Mouse (Mus musculus) hindbrain, embryonic 12.5 days (tissue): Measurements from ENCODE around the gene Tbx1. TPM values are rescaled to one million over a fixed set of nuclear protein-coding genes. Genes with fewer than 3 reads are reported as not detected.

Source experiments
- ATAC-seq: fragments of 200-750 bp; cut with Nextera tagmentation; 2 replicates; pipeline ENCODE4 v1.8.0; 2017; ENCODE audit warnings: moderate TSS enrichment; ENCODE audit not compliant: low FRiP score
- H3K27ac ChIP-seq: fragments of 300-500 bp; sonication (generic); 2 replicates; pipeline ENCODE4 v1.5.1; 2016; ENCODE audit warnings: mild to moderate bottlenecking
- H3K27me3 ChIP-seq: fragments of 300-500 bp; sonication (generic); 2 replicates; pipeline ENCODE4 v1.6.1; 2016; ENCODE audit warnings: mild to moderate bottlenecking
- H3K36me3 ChIP-seq: fragments of 300-500 bp; sonication (generic); 2 replicates; pipeline ENCODE4 v1.6.1; 2016; ENCODE audit warnings: mild to moderate bottlenecking
- H3K4me1 ChIP-seq: fragments of 300-500 bp; sonication (generic); 2 replicates; pipeline ENCODE4 v1.6.1; 2016
- H3K4me2 ChIP-seq: fragments of 300-500 bp; sonication (generic); replicated peaks from 2 replicates; pipeline ENCODE4 v1.6.1; 2016; ENCODE audit warnings: mild to moderate bottlenecking
- H3K4me3 ChIP-seq: fragments of 300-500 bp; sonication (generic); 2 replicates; pipeline ENCODE4 v1.5.1; 2016; ENCODE audit warnings: mild to moderate bottlenecking
- H3K9ac ChIP-seq: fragments of 300-500 bp; sonication (generic); 2 replicates; pipeline ENCODE4 v1.6.1; 2016; ENCODE audit warnings: mild to moderate bottlenecking, moderate library complexity
- H3K9me3 ChIP-seq: fragments of 300-500 bp; sonication (generic); replicated peaks from 2 replicates; pipeline ENCODE4 v1.6.1; 2016; ENCODE audit warnings: mild to moderate bottlenecking
- WGBS: fragments of 180-500 bp; shearing (Covaris S2); methylation state at CpG from one replicate; pipeline ENCODE4 v1.1.7; 2016; 5-methylcytosine and 5-hydroxymethylcytosine counted together
- polyA plus RNA-seq: library from polyadenylated mRNA; unstranded; fragments of >200 nt; fragmentation: Nextera tagmentation; extraction: Ambion mirVana; gene quantifications from 2 replicates; pipeline ENCODE4 v1.2.1, GENCODE M21; 2016

Tbx1 gene
- polyA plus RNA-seq, 1 experiment from 2014 or later = 15.5 TPM

DNA sequence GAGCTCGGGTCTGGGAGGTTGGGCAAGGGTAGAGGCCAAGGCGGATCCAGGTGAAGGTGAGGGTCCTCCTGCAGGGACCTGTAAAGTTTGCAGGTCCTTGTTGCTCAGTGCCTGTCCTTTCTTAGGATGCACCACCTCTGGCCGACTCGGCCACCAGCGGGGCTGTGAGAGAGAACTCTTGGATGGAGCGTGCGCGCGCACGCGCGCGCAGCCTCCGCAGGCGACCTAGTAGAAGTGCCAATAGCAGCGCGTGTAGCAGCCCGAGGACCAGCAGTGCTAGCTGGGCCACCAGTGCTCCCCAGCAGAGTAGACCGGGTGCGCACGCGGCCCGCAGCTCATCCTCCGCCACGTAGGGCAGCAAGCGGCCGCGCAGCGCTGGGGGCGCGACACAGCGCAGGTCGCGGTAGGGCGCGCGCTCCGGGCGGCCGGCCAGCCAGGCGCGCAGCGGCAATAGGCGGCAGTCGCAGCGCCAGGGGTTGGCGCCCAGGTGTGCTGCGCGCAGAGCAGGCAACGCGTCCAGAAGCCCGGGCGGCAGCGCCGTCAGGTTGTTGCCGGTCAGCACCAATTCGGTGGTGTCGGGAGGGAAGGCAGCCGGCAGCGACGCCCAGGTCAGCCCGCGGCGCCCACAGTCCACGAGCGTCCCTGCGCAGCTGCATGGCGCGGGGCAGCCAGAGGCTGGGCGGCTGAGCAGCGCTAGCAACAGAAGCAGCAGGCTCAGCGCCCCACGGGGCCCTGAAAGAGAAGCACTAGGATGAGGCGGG lies 30.3 kb upstream of the Tbx1 start:
- peaks cover 95% of the 10 kb centered on the region for H3K27me3 ChIP-seq
- no peaks in the 10 kb centered on the region for H3K9me3 ChIP-seq
- peaks cover 20% of the 10 kb centered on the region for H3K4me1 ChIP-seq
- H3K9ac ChIP-seq = peak overlapping the region; percentile 47
- WGBS = 1% methylated on average over 57 of the region's 74 CpGs
- peaks cover 36% of the 10 kb centered on the region for H3K36me3 ChIP-seq
- H3K4me3 ChIP-seq = peak overlapping the region; percentile 42
- peak; percentile 21; the same call in 1 of the 2 replicates for ATAC-seq
- H3K27ac ChIP-seq = no peak overlapping the region
- H3K4me2 ChIP-seq = peak overlapping the region; percentile 80

DNA sequence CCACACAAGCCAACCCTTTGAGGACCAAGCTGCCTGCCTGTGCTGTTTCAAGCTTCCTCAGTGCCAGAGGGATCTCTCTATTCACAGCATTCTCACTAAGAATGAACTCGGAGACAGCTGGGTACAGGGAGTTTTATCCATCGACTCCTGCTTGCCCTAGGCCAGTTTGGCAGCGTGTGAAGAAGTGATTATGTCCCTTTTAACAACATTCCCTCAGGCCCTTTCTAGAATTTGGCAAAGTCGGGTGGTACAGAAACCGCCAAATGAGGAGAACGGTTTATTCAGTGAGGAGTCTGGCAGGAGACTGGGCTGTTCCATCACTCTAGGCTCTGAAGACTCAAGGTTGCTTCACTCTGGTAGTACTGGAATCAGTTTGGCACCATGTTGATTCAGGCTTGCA lies 29.7 kb upstream of the Tbx1 start:
- Histone ChIP-seq H3K4me1 (peaks cover 19% of the 10 kb centered on the region), H3K36me3 (peaks cover 33% of the 10 kb centered on the region), H3K27me3 (peaks cover 92% of the 10 kb centered on the region), H3K9ac (no peak overlapping the region), H3K27ac (no peak overlapping the region), H3K9me3 (no peaks in the 10 kb centered on the region), H3K4me3 (peak overlapping the region; percentile 42; the same call in 1 of the 2 replicates), H3K4me2 (0 out of 2 replicates have a peak overlapping the region, but pooled peaks have one; percentile 80)
- ATAC-seq = no peak
- WGBS = 17% methylated on average over 6 of the region's 6 CpGs

DNA sequence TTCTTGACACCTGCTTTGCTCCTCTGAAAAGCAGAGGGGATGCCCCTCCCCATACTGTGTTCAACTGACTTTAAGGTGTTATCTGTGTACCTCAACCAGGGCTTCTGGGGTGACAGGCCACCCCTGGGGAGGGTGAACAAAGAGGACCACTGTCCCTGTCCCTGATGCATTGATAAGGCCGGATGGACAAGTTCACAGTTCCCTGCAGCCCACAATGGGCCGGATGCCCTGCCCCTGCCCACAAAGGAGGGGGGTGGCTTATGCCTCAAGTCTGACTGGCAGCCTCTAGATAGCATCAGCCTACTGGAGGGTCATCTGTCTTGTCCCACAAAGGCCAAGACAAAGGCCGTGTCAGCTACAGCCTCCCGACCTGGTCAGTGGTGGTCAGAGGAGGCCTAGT lies 28.6 kb upstream of the Tbx1 start:
- no peak for ATAC-seq

DNA sequence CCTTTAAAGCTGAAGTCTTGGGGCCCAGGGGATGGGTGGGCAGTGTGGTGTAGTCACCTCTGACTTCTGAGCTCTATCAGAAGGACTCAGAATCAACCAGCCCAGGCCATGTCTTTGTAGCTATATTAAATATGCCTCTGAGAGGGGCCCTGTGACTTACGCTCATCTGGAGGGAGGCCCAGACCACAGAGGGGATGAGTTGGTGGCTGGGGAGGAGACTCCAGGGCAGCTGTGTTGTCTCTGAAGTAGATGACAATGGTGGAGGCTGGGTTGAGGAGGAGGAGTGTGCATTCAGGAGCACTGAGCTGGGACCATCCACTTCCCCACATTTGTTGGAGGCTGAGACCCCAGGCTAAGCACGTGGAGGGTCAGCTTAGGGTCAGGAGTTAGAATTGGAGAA lies 27.8 kb upstream of the Tbx1 start:
- ATAC-seq = no peak
- no peak overlapping the region for H3K27ac ChIP-seq
- peaks cover 82% of the 10 kb centered on the region for H3K27me3 ChIP-seq
- no peak overlapping the region for H3K4me2 ChIP-seq
- H3K4me3 ChIP-seq = no peak overlapping the region
- peaks cover 19% of the 10 kb centered on the region for H3K4me1 ChIP-seq
- WGBS = 30% methylated on average over 2 of the region's 2 CpGs
- H3K36me3 ChIP-seq = peaks cover 14% of the 10 kb centered on the region
- H3K9ac ChIP-seq = no peak overlapping the region
- H3K9me3 ChIP-seq = no peaks in the 10 kb centered on the region

More for the DNA sequence above, 28.6 kb upstream of the Tbx1 start:
- Histone ChIP-seq H3K4me1 (peaks cover 19% of the 10 kb centered on the region), H3K36me3 (peaks cover 22% of the 10 kb centered on the region), H3K27ac (no peak overlapping the region), H3K4me3 (no peak overlapping the region), H3K9ac (no peak overlapping the region), H3K27me3 (peaks cover 88% of the 10 kb centered on the region), H3K9me3 (no peaks in the 10 kb centered on the region), H3K4me2 (no peak overlapping the region)
- WGBS = 25% methylated on average over 4 of the region's 4 CpGs

DNA sequence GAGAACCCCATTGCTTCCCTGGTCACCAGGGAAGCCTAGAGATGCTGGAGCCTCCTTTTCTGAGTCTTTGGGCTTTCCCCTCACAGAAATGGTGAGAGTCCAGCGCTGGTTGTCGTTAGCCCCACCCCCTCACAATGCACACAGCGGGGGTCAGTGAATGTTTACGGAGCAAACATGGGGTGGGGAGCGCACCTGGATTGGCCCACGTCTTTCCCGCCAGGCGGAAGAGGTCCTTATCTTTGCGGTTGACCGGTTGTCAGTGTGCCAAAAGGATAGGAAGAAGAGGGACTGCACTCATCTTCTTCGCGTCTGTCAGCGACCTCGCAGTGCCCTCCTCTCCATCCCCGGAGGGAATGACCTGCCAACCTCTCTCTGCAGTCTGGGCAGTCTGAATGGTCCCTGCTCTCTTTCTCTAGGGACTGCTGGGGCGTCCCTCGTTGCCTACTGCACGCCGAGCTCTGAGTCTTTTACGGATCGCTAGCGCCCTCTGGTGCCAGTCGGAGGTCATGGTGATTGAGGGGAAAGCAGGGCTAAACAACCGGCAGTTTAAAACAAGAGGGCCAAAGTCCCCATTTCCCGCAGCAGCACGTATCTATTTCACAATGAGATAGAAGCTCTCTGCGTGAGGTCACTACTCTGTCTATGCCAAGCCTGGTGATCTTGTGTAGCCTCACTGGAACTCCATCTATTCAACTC lies 27.0 kb upstream of the Tbx1 start:
- 2% methylated on average over 27 of the region's 27 CpGs for WGBS
- Histone ChIP-seq H3K9ac (peak overlapping the region; percentile 32; the same call in 1 of the 2 replicates), H3K4me3 (peak overlapping the region; percentile 27), H3K9me3 (no peaks in the 10 kb centered on the region), H3K36me3 (peaks cover 6% of the 10 kb centered on the region), H3K27me3 (peaks cover 80% of the 10 kb centered on the region), H3K4me2 (peak overlapping the region; percentile 50), H3K27ac (no peak overlapping the region), H3K4me1 (peaks cover 20% of the 10 kb centered on the region)
- peak; percentile 55 for ATAC-seq

DNA sequence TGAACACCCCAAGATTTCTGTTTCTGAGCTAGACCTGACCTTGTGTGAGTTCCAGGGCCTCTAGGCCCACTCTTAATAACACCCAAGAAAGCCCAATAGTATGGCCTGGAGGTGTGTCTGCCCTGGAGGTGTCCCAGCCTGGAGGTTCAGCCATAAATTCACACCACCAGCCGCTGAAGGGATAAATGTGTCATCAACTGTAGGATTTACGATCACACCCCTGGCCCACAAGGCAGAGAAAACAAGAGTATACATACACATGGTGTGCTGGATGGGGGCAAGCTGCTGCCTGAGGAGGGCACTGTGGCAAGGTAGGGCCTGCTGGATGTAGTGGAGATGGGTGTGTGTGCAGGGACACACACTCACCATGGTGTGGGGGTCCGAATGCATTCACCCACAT lies 22.8 kb upstream of the Tbx1 start:
- H3K36me3 ChIP-seq = no peaks in the 10 kb centered on the region
- H3K27me3 ChIP-seq = peaks cover 67% of the 10 kb centered on the region
- no peak overlapping the region for H3K9ac ChIP-seq
- H3K4me2 ChIP-seq = no peak overlapping the region
- whole genome bisulfite sequencing = 85% methylated on average over 3 of the region's 3 CpGs
- H3K27ac ChIP-seq = no peak overlapping the region
- peaks cover 26% of the 10 kb centered on the region for H3K4me1 ChIP-seq
- no peaks in the 10 kb centered on the region for H3K9me3 ChIP-seq
- H3K4me3 ChIP-seq = no peak overlapping the region
- ATAC-seq = no peak

DNA sequence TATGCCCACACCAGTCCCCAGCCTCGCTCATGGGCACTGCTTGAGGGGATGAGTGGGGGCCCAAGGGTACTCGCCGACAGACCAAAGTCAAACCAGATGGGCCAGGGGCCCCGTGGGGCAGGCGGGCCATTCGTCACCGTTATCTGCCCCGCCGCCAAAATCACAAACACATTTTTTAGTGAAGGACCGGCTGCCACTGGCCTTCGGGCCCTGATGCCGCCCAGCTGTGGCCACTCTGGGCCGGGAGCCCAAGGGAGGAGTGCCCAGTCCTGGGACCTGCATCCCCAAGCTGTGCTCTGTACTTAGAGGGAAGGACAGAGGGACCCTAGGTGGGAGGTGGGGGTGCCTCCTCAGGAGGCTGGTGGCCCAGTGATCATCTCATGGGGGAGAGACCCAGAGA lies 21.3 kb upstream of the Tbx1 start:
- Histone ChIP-seq H3K4me2 (no peak overlapping the region), H3K27me3 (peaks cover 60% of the 10 kb centered on the region), H3K4me1 (peaks cover 25% of the 10 kb centered on the region), H3K36me3 (no peaks in the 10 kb centered on the region), H3K9ac (no peak overlapping the region), H3K27ac (no peak overlapping the region), H3K9me3 (no peaks in the 10 kb centered on the region), H3K4me3 (no peak overlapping the region)
- 35% methylated on average over 13 of the region's 13 CpGs for WGBS
- 0 out of 2 replicates have a peak, but pooled peaks have one; percentile 39 for ATAC-seq

DNA sequence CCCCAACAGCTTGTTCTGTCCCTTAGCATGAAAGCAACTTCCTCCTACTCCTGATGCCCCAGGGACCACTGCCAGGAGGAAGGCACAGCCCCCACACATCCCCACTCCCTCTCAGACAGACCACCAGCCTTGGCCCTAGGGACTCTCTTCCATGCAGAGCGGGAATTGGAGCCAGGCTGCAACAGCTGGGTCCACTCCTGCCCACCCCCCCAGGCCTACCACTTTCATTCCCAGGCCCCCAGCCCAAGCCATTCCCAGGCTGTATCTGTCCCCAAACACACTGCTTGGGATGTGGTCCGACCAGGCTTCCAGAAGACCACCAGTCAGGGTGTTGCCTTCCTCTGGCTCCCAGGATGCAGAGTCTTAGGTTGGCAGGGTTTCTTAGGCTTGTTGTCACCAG lies 18.6 kb upstream of the Tbx1 start:
- peaks cover 43% of the 10 kb centered on the region for H3K27me3 ChIP-seq
- WGBS = 72% methylated on average over 2 of the region's 2 CpGs
- no peak overlapping the region for H3K4me2 ChIP-seq
- ATAC-seq = no peak
- H3K36me3 ChIP-seq = no peaks in the 10 kb centered on the region
- H3K9ac ChIP-seq = no peak overlapping the region
- peaks cover 27% of the 10 kb centered on the region for H3K4me1 ChIP-seq
- H3K4me3 ChIP-seq = no peak overlapping the region
- no peak overlapping the region for H3K27ac ChIP-seq
- H3K9me3 ChIP-seq = no peaks in the 10 kb centered on the region

DNA sequence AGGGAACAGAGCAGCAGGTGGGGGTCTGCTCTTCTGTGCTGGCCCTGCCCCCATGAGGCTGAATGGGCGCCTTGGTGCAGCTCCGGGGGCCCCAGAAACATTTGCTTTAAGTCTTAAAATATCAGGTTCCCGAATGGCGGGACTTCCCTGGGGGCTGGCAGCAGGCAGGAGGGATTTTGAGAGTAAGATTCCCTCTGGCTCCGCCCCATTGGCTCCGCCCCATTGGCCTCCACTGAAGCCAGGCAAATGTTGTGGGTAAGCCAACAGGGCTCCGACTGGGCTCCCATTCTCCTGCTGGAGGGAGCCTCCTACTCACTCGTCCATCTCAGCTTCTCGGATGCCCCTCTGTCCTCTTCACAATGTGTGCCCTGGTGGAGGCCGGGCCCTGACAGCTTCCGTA lies 17.8 kb upstream of the Tbx1 start:
- 0 out of 2 replicates have a peak overlapping the region, but pooled peaks have one; percentile 9 for H3K4me2 ChIP-seq
- peaks cover 45% of the 10 kb centered on the region for H3K27me3 ChIP-seq

DNA sequence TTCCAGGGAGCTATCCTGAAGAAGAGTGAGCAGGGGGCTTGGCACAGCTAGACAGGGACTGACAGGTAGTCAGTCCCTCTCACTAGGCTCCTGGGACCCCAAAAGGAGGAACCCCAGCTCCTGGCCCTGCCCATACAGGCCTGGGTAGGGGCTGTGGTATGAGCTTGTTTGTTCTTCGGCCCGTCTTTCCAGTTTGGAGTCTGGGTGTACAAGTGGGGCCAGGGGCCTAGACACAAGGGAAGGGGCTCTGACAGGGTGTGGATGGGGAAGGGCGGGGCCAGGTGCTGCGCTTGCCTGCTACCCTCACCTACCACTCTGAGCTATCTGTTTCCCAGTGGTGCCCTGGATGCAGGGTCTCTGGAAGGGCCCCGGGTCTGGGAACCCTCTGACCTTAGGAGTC lies 15.2 kb upstream of the Tbx1 start:
- ATAC-seq = no peak
- no peak overlapping the region for H3K4me3 ChIP-seq
- no peak overlapping the region for H3K9ac ChIP-seq
- no peaks in the 10 kb centered on the region for H3K36me3 ChIP-seq
- H3K4me1 ChIP-seq = peaks cover 14% of the 10 kb centered on the region
- no peaks in the 10 kb centered on the region for H3K9me3 ChIP-seq
- no peak overlapping the region for H3K27ac ChIP-seq
- 81% methylated on average over 5 of the region's 5 CpGs for WGBS
- H3K4me2 ChIP-seq = no peak overlapping the region
- H3K27me3 ChIP-seq = peaks cover 31% of the 10 kb centered on the region

More for the DNA sequence above, 17.8 kb upstream of the Tbx1 start:
- ATAC-seq = no peak
- H3K36me3 ChIP-seq = no peaks in the 10 kb centered on the region
- H3K4me3 ChIP-seq = no peak overlapping the region
- H3K9ac ChIP-seq = no peak overlapping the region
- 6% methylated on average over 11 of the region's 11 CpGs for WGBS
- H3K27ac ChIP-seq = no peak overlapping the region
- peaks cover 30% of the 10 kb centered on the region for H3K4me1 ChIP-seq
- no peaks in the 10 kb centered on the region for H3K9me3 ChIP-seq

DNA sequence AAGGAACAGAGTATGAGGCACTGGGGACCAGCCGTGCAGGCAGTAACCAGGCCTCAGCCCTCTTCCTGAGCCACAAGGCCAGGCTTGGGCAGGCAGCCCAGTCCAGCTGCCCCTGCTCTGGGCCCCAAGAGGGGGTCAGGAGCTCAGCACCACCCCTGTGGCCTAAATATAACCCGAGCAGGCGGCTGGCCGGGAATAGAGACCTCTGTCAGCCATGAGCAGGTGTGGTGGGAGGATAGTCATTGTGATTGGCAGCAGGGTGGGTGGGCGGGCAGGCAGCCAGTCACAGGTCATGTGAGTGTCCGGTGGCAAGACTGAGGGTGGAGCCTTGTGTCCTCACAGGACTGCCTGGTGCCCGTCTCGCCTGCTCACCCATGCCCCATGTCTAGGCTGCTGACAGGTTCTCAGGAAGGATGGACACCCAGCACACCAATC lies 13.8 kb upstream of the Tbx1 start:
- H3K27ac ChIP-seq = no peak overlapping the region; the same call in 1 of the 2 replicates
- H3K36me3 ChIP-seq = no peaks in the 10 kb centered on the region
- 53% methylated on average over 8 of the region's 8 CpGs for WGBS
- peaks cover 18% of the 10 kb centered on the region for H3K27me3 ChIP-seq
- no peak overlapping the region for H3K4me3 ChIP-seq
- H3K4me2 ChIP-seq = no peak overlapping the region
- peak overlapping the region; percentile 23; the same call in 1 of the 2 replicates for H3K9ac ChIP-seq
- H3K9me3 ChIP-seq = no peaks in the 10 kb centered on the region
- no peak for ATAC-seq
- peaks cover 13% of the 10 kb centered on the region for H3K4me1 ChIP-seq

DNA sequence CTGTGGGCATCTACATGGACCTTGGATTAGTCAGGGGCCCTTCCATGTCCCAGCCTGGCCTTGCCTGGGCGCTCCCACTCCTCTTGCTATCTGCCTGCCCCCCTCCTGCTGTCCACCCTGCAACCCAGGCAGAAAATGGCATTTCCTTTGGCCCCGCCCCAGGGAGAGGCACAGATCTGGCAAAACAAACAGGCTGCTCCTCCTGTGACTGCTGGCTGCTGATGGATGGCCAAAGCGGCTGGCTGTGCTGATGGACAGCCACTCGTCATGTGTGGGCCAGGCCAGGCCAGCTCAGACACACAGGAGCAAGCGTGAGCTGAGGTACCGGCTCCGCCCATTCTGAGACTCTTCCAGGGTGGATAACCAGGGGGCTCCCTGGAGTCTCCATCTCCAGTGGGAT lies 11.0 kb upstream of the Tbx1 start:
- H3K4me3 ChIP-seq = no peak overlapping the region
- H3K27me3 ChIP-seq = peaks cover 11% of the 10 kb centered on the region; the same call in 1 of the 2 replicates
- WGBS = 54% methylated on average over 7 of the region's 7 CpGs
- no peak overlapping the region for H3K27ac ChIP-seq
- no peak overlapping the region for H3K9ac ChIP-seq
- no peaks in the 10 kb centered on the region for H3K36me3 ChIP-seq
- no peaks in the 10 kb centered on the region for H3K9me3 ChIP-seq
- peaks cover 5% of the 10 kb centered on the region for H3K4me1 ChIP-seq
- no peak overlapping the region for H3K4me2 ChIP-seq
- no peak for ATAC-seq
